ENCODE assay signal across 24 mouse cellular contexts in genomic region chr9:86002996-86003395, GRCm38 (mm10).
DNase-seq lines count a peak whose midpoint lies in the region; ATAC-seq lines count a peak whose summit lies in the region.
"Had no signal": no experiment of that assay in that cellular context is flagged by ENCODE, and none has a peak within 500 bp of the region (broad histone marks: within the 10 kb centered on the region; RNA-seq: fewer than 3 reads in every experiment).

No protein-coding gene starts in this region.

- no peak overlapping the region for H3K27ac ChIP-seq in heart, embryonic 12.5 days (ENCODE audit: poor library complexity, severe bottlenecking)
- no peak overlapping the region for H3K27ac ChIP-seq in midbrain, embryonic 11.5 days (ENCODE audit: low read depth, low read length)
- H3K27ac ChIP-seq in midbrain, embryonic 13.5 days = no peak overlapping the region
- no peak overlapping the region for H3K27ac ChIP-seq in hindbrain, embryonic 14.5 days
- H3K27ac ChIP-seq: embryonic facial prominence, embryonic 10.5 days; embryonic facial prominence, embryonic 13.5 days; forebrain, embryonic 12.5 days; forebrain, embryonic 15.5 days; heart, adult 2 months; heart, embryonic 10.5 days; intestine, embryonic 15.5 days had no signal

- H3K4me2 ChIP-seq in heart, embryonic 12.5 days = no peak overlapping the region
- H3K4me2 ChIP-seq in midbrain, embryonic 11.5 days = no peak overlapping the region
- no peak overlapping the region for H3K4me2 ChIP-seq in midbrain, embryonic 13.5 days (replicated peaks)
- H3K4me2 ChIP-seq in hindbrain, embryonic 14.5 days (replicated peaks) = no peak overlapping the region
- H3K4me2 ChIP-seq: embryonic facial prominence, embryonic 13.5 days; forebrain, embryonic 12.5 days; forebrain, embryonic 15.5 days; intestine, embryonic 15.5 days had no signal

- no peaks in the 10 kb centered on the region for H3K36me3 ChIP-seq in heart, embryonic 12.5 days
- H3K36me3 ChIP-seq in midbrain, embryonic 11.5 days (ENCODE audit: control insufficient read depth, insufficient read depth, low read length) = no peaks in the 10 kb centered on the region
- no peaks in the 10 kb centered on the region for H3K36me3 ChIP-seq in midbrain, embryonic 13.5 days
- H3K36me3 ChIP-seq in hindbrain, embryonic 14.5 days (replicated peaks; ENCODE audit: control insufficient read depth, insufficient read depth) = no peaks in the 10 kb centered on the region
- H3K36me3 ChIP-seq: embryonic facial prominence, embryonic 10.5 days; embryonic facial prominence, embryonic 13.5 days; forebrain, embryonic 12.5 days; forebrain, embryonic 15.5 days; heart, embryonic 10.5 days; intestine, embryonic 15.5 days had no signal

- H3K4me3 ChIP-seq in heart, embryonic 12.5 days = no peak overlapping the region
- no peak overlapping the region for H3K4me3 ChIP-seq in midbrain, embryonic 11.5 days (ENCODE audit: low read depth, low read length)
- no peak overlapping the region for H3K4me3 ChIP-seq in midbrain, embryonic 13.5 days (replicated peaks)
- no peak overlapping the region for H3K4me3 ChIP-seq in hindbrain, embryonic 14.5 days (replicated peaks; ENCODE audit: low read length)
- H3K4me3 ChIP-seq: embryonic facial prominence, embryonic 10.5 days; embryonic facial prominence, embryonic 13.5 days; erythroblast, embryonic 14.5 days; forebrain, embryonic 12.5 days; forebrain, embryonic 15.5 days; heart, adult 2 months; heart, embryonic 10.5 days; intestine, embryonic 15.5 days had no signal

- no peaks in the 10 kb centered on the region for H3K4me1 ChIP-seq in heart, embryonic 12.5 days (replicated peaks)
- no peaks in the 10 kb centered on the region for H3K4me1 ChIP-seq in midbrain, embryonic 11.5 days (ENCODE audit: control insufficient read depth, insufficient read depth, low read length)
- H3K4me1 ChIP-seq in midbrain, embryonic 13.5 days (replicated peaks) = no peaks in the 10 kb centered on the region
- no peaks in the 10 kb centered on the region for H3K4me1 ChIP-seq in hindbrain, embryonic 14.5 days (replicated peaks; ENCODE audit: control insufficient read depth, insufficient read depth, low read length)
- H3K4me1 ChIP-seq: embryonic facial prominence, embryonic 10.5 days; embryonic facial prominence, embryonic 13.5 days; forebrain, embryonic 12.5 days; forebrain, embryonic 15.5 days; heart, embryonic 10.5 days; intestine, embryonic 15.5 days had no signal

- peak; percentile 18 for DNase-seq in heart, adult 11 months
- peak; percentile 26 for DNase-seq in midbrain, embryonic 11.5 days (ENCODE audit: low spot score, missing footprints)
- DNase-seq in brain, adult 2 months (ENCODE audit: low read depth, low spot score) = peak; percentile 14
- no peak for DNase-seq in hindbrain, embryonic 14.5 days (ENCODE audit: low spot score)
- no peak for DNase-seq in urinary bladder, postnatal 14 days (ENCODE audit: low spot score)
- DNase-seq: adrenal gland, adult 2 months; adrenal gland, postnatal 14 days; cerebellum, adult 18-20 months; cerebellum, adult 9-10 months; embryo, embryonic 11 days; gastrocnemius, postnatal 25 days; heart, adult 2 months; kidney, adult 11 months had no signal

- no peak overlapping the region for H3K9ac ChIP-seq in heart, embryonic 12.5 days
- no peak overlapping the region for H3K9ac ChIP-seq in midbrain, embryonic 11.5 days (ENCODE audit: low read length)
- no peak overlapping the region for H3K9ac ChIP-seq in midbrain, embryonic 13.5 days (replicated peaks)
- H3K9ac ChIP-seq in hindbrain, embryonic 14.5 days = no peak overlapping the region
- H3K9ac ChIP-seq: embryonic facial prominence, embryonic 13.5 days; forebrain, embryonic 12.5 days; forebrain, embryonic 15.5 days; intestine, embryonic 15.5 days had no signal

- no peaks in the 10 kb centered on the region for H3K9me3 ChIP-seq in heart, embryonic 12.5 days (replicated peaks)
- no peaks in the 10 kb centered on the region for H3K9me3 ChIP-seq in midbrain, embryonic 11.5 days (ENCODE audit: control insufficient read depth, low read length)
- H3K9me3 ChIP-seq in midbrain, embryonic 13.5 days = no peaks in the 10 kb centered on the region
- H3K9me3 ChIP-seq in hindbrain, embryonic 14.5 days (ENCODE audit: control insufficient read depth, low read length) = no peaks in the 10 kb centered on the region
- H3K9me3 ChIP-seq: embryonic facial prominence, embryonic 10.5 days; embryonic facial prominence, embryonic 13.5 days; forebrain, embryonic 12.5 days; forebrain, embryonic 15.5 days; heart, embryonic 10.5 days; intestine, embryonic 15.5 days had no signal

- no peak for ATAC-seq in heart, embryonic 12.5 days (ENCODE audit: insufficient number of reproducible peaks, low FRiP score)
- ATAC-seq in midbrain, embryonic 11.5 days (ENCODE audit: low FRiP score) = no peak
- ATAC-seq in midbrain, embryonic 13.5 days = no peak
- ATAC-seq in hindbrain, embryonic 14.5 days (ENCODE audit: low FRiP score) = peak; percentile 64; the same call in 1 of the 2 replicates
- ATAC-seq in megakaryocyte, adult 5-6 weeks (ENCODE audit: poor library complexity, severe bottlenecking) = no peak
- ATAC-seq: CD4-positive, CD25-positive, alpha-beta regulatory T cell, adult 4 months; forebrain, embryonic 15.5 days; intestine, embryonic 15.5 days had no signal

- 74% methylated on average over 2 of the region's 2 CpGs for WGBS in heart, embryonic 12.5 days
- 81% methylated on average over 2 of the region's 2 CpGs for WGBS in midbrain, embryonic 11.5 days
- WGBS in midbrain, embryonic 13.5 days = 63% methylated on average over 2 of the region's 2 CpGs
- 41% methylated on average over 2 of the region's 2 CpGs for WGBS in hindbrain, embryonic 14.5 days

- H3K27me3 ChIP-seq in heart, embryonic 12.5 days (replicated peaks) = no peaks in the 10 kb centered on the region
- H3K27me3 ChIP-seq in midbrain, embryonic 11.5 days (ENCODE audit: control insufficient read depth, insufficient read depth, low read length) = no peaks in the 10 kb centered on the region
- H3K27me3 ChIP-seq in midbrain, embryonic 13.5 days = no peaks in the 10 kb centered on the region
- H3K27me3 ChIP-seq in hindbrain, embryonic 14.5 days (ENCODE audit: control insufficient read depth, insufficient read depth, low read length) = no peaks in the 10 kb centered on the region
- H3K27me3 ChIP-seq: embryonic facial prominence, embryonic 13.5 days; forebrain, embryonic 12.5 days; forebrain, embryonic 15.5 days; intestine, embryonic 15.5 days had no signal

Comparison
In these comparisons a context has a peak if more than half of its experiments do, and no peak if none do; other contexts are left out.
1. DNase-seq: peak in heart, adult 11 months (single experiment), midbrain, embryonic 11.5 days (single experiment) and brain, adult 2 months (single experiment); none in hindbrain, embryonic 14.5 days (single experiment) and urinary bladder, postnatal 14 days (single experiment).